In genomic region chr14:48654551-48655072, GRCm38 (mm10) we compare ENCODE assay signal across 14 mouse cellular contexts. TPM values are rescaled to one million over a fixed set of nuclear protein-coding genes. Genes with fewer than 3 reads are reported as not detected.
DNase-seq lines count a peak whose midpoint lies in the region; ATAC-seq and TF ChIP-seq lines count a peak whose summit lies in the region.
"Had no signal": no experiment of that assay in that cellular context is flagged by ENCODE, and none has a peak within 500 bp of the region (broad histone marks: within the 10 kb centered on the region; RNA-seq: fewer than 3 reads in every experiment).

No protein-coding gene starts in this region.

- H3K36me3 ChIP-seq in hindbrain, embryonic 11.5 days (ENCODE audit: control insufficient read depth, insufficient read depth, low read length), result no peaks in the 10 kb centered on the region
- H3K36me3 ChIP-seq in hindbrain, embryonic 14.5 days (replicated peaks; ENCODE audit: control insufficient read depth, insufficient read depth), result no peaks in the 10 kb centered on the region
- H3K36me3 ChIP-seq in limb, embryonic 13.5 days, result no peaks in the 10 kb centered on the region
- no peaks in the 10 kb centered on the region for H3K36me3 ChIP-seq in stomach, postnatal 0 days (ENCODE audit: control insufficient read depth, insufficient read depth, low read length)
- H3K36me3 ChIP-seq: G1E; limb, embryonic 15.5 days; neural tube, embryonic 13.5 days had no signal

- no peak overlapping the region for H3K4me3 ChIP-seq in hindbrain, embryonic 11.5 days (ENCODE audit: low read depth, low read length)
- H3K4me3 ChIP-seq in hindbrain, embryonic 14.5 days (replicated peaks; ENCODE audit: low read length), result no peak overlapping the region
- H3K4me3 ChIP-seq in limb, embryonic 13.5 days, result no peak overlapping the region
- 0 out of 2 replicates have a peak overlapping the region, but pooled peaks have one; percentile 10 for H3K4me3 ChIP-seq in stomach, postnatal 0 days (ENCODE audit: low read depth, low read length)
- H3K4me3 ChIP-seq: limb, embryonic 15.5 days; neural tube, embryonic 13.5 days had no signal

- no peaks in the 10 kb centered on the region for H3K9me3 ChIP-seq in hindbrain, embryonic 11.5 days (ENCODE audit: control insufficient read depth, low read length)
- no peaks in the 10 kb centered on the region for H3K9me3 ChIP-seq in hindbrain, embryonic 14.5 days (ENCODE audit: control insufficient read depth, low read length)
- H3K9me3 ChIP-seq in limb, embryonic 13.5 days, result no peaks in the 10 kb centered on the region
- H3K9me3 ChIP-seq in stomach, postnatal 0 days (ENCODE audit: control insufficient read depth, low read length), result no peaks in the 10 kb centered on the region
- H3K9me3 ChIP-seq: G1E; limb, embryonic 15.5 days; neural tube, embryonic 13.5 days had no signal

- no peak overlapping the region for H3K4me2 ChIP-seq in hindbrain, embryonic 11.5 days (replicated peaks; ENCODE audit: low read depth, low read length)
- H3K4me2 ChIP-seq in hindbrain, embryonic 14.5 days (replicated peaks), result no peak overlapping the region
- H3K4me2 ChIP-seq in limb, embryonic 13.5 days (replicated peaks), result 0 out of 2 replicates have a peak overlapping the region, but pooled peaks have one; percentile 23
- no peak overlapping the region for H3K4me2 ChIP-seq in stomach, postnatal 0 days (replicated peaks; ENCODE audit: low read depth)
- H3K4me2 ChIP-seq: limb, embryonic 15.5 days; neural tube, embryonic 13.5 days had no signal

- DNase-seq in hindbrain, embryonic 11.5 days (ENCODE audit: low spot score), result peak; percentile 58
- DNase-seq in hindbrain, embryonic 14.5 days (ENCODE audit: low spot score), result no peak
- DNase-seq in embryo, embryonic 11 days, result peak; percentile 40
- no peak for DNase-seq in stomach, postnatal 0 days (ENCODE audit: low spot score)
- no peak for DNase-seq in left cerebral cortex, adult 9 months (ENCODE audit: low spot score in 2 of 2)
- DNase-seq: thymus, postnatal 4 days had no signal

- peaks cover 88% of the 10 kb centered on the region for H3K27me3 ChIP-seq in hindbrain, embryonic 11.5 days (ENCODE audit: control insufficient read depth, insufficient read depth, low read length)
- peaks cover 93% of the 10 kb centered on the region for H3K27me3 ChIP-seq in hindbrain, embryonic 14.5 days (ENCODE audit: control insufficient read depth, insufficient read depth, low read length)
- peaks cover 95% of the 10 kb centered on the region for H3K27me3 ChIP-seq in limb, embryonic 13.5 days
- H3K27me3 ChIP-seq in stomach, postnatal 0 days (ENCODE audit: control insufficient read depth, insufficient read depth, low read length), result peaks cover 39% of the 10 kb centered on the region; the same call in 1 of the 2 replicates

- TF ChIP-seq EP300 in stomach, postnatal 0 days (optimal IDR thresholded peaks at IDR 0.05), result no peak

- no peak for ATAC-seq in hindbrain, embryonic 11.5 days (ENCODE audit: low FRiP score)
- no peak for ATAC-seq in hindbrain, embryonic 14.5 days (ENCODE audit: low FRiP score)
- ATAC-seq in limb, embryonic 13.5 days (ENCODE audit: low FRiP score, low read depth), result no peak
- no peak for ATAC-seq in stomach, postnatal 0 days (ENCODE audit: low FRiP score, low TSS enrichment)
- ATAC-seq in megakaryocyte, adult 5-6 weeks (ENCODE audit: poor library complexity, severe bottlenecking), result no peak

- H3K27ac ChIP-seq in hindbrain, embryonic 11.5 days (ENCODE audit: low read depth, low read length), result no peak overlapping the region
- H3K27ac ChIP-seq in hindbrain, embryonic 14.5 days, result no peak overlapping the region
- no peak overlapping the region for H3K27ac ChIP-seq in limb, embryonic 13.5 days
- no peak overlapping the region for H3K27ac ChIP-seq in stomach, postnatal 0 days (replicated peaks)
- H3K27ac ChIP-seq: limb, embryonic 15.5 days; neural tube, embryonic 13.5 days had no signal

- no peaks in the 10 kb centered on the region; the same call in 1 of the 2 replicates for H3K4me1 ChIP-seq in hindbrain, embryonic 11.5 days (replicated peaks; ENCODE audit: control insufficient read depth, insufficient read depth, low read length)
- 0 out of 2 replicates have a peak, but pooled peaks cover 4% of the 10 kb centered on the region for H3K4me1 ChIP-seq in hindbrain, embryonic 14.5 days (replicated peaks; ENCODE audit: control insufficient read depth, insufficient read depth, low read length)
- peaks cover 20% of the 10 kb centered on the region for H3K4me1 ChIP-seq in limb, embryonic 13.5 days
- no peaks in the 10 kb centered on the region for H3K4me1 ChIP-seq in stomach, postnatal 0 days (replicated peaks; ENCODE audit: control insufficient read depth, insufficient read depth)

- TF ChIP-seq CTCF in stomach, postnatal 0 days (IDR thresholded peaks at IDR 0.05; ENCODE audit: low read depth), result no peak

- 2% methylated on average over 20 of the region's 20 CpGs for WGBS in hindbrain, embryonic 11.5 days
- WGBS in hindbrain, embryonic 14.5 days, result 1% methylated on average over 20 of the region's 20 CpGs
- WGBS in limb, embryonic 13.5 days, result 2% methylated on average over 20 of the region's 20 CpGs
- WGBS in stomach, postnatal 0 days, result 2% methylated on average over 20 of the region's 20 CpGs

- H3K9ac ChIP-seq in hindbrain, embryonic 11.5 days (ENCODE audit: low read depth, low read length), result no peak overlapping the region
- no peak overlapping the region for H3K9ac ChIP-seq in hindbrain, embryonic 14.5 days
- no peak overlapping the region for H3K9ac ChIP-seq in limb, embryonic 13.5 days
- H3K9ac ChIP-seq in stomach, postnatal 0 days (ENCODE audit: low read length), result no peak overlapping the region
- H3K9ac ChIP-seq: limb, embryonic 15.5 days; neural tube, embryonic 13.5 days had no signal

RNA-seq across cellular contexts. Expression of gene Otx2, which starts 19.0 kb away (rescaled TPM):
- polyA plus RNA-seq in hindbrain, embryonic 11.5 days (2014; fragmentation: Nextera tagmentation; extraction: Ambion mirVana), result 13.9 TPM in 2 replicates
- 18.5 and 20.3 TPM in 2 replicates for polyA plus RNA-seq in hindbrain, embryonic 14.5 days (2014; fragmentation: Nextera tagmentation; extraction: Ambion mirVana)
- polyA plus RNA-seq in limb, embryonic 13.5 days (2015; fragmentation: Nextera tagmentation; extraction: Ambion mirVana), result 0.10 TPM in 1 of 2 replicates, not detected in the other
- polyA plus RNA-seq in stomach, postnatal 0 days (2015; fragmentation: Nextera tagmentation; extraction: Ambion mirVana), result 0.07 TPM in 1 of 2 replicates, not detected in the other
- not detected in 2 replicates for total RNA-seq in megakaryocyte, adult 5-6 weeks (2015)
- not detected in 2 replicates for total RNA-seq in megakaryocyte, adult 5-6 weeks (2017)
- total RNA-seq: common myeloid progenitor, adult 5-6 weeks had no signal
- polyA plus RNA-seq: G1E; heart, embryonic 16.5 days; kidney, embryonic 14.5 days; limb, embryonic 15.5 days; neural tube, embryonic 13.5 days had no signal

Comparison
In these comparisons a context has a peak if more than half of its experiments do, and no peak if none do; other contexts are left out.
1. DNase-seq: peak in hindbrain, embryonic 11.5 days (single experiment) and embryo, embryonic 11 days (single experiment); none in hindbrain, embryonic 14.5 days (single experiment), stomach, postnatal 0 days (single experiment) and left cerebral cortex, adult 9 months (0 of 2).
2. RNA of gene Otx2, which starts 19.0 kb away (polyA plus RNA-seq): 18.5 to 20.3 TPM in hindbrain, embryonic 14.5 days and 13.9 TPM in hindbrain, embryonic 11.5 days; 0.10 TPM in limb, embryonic 13.5 days and 0.07 TPM in stomach, postnatal 0 days; every median in the first group is over 10 times any median in the second.